Mouse (Mus musculus) heart, embryonic 12.5 days (tissue): ENCODE data around the gene Klhl42. TPM values are rescaled to one million over a fixed set of nuclear protein-coding genes. Genes with fewer than 3 reads are reported as not detected.

Experiments
- ATAC-seq: fragments of 200-750 bp; cut with Nextera tagmentation; 2 replicates; pipeline ENCODE4 v1.8.0; 2017; ENCODE audit warnings: moderate TSS enrichment, moderate library complexity; ENCODE audit not compliant: insufficient number of reproducible peaks, low FRiP score
- H3K27ac ChIP-seq: fragments of 300-500 bp; sonication (generic); 2 replicates; pipeline ENCODE4 v1.5.1; 2016; ENCODE audit warnings: mild to moderate bottlenecking, moderate library complexity; ENCODE audit not compliant: poor library complexity, severe bottlenecking
- H3K27me3 ChIP-seq: fragments of 300-500 bp; sonication (generic); replicated peaks from 2 replicates; pipeline ENCODE4 v1.6.1; 2016; ENCODE audit warnings: mild to moderate bottlenecking, moderate library complexity
- H3K36me3 ChIP-seq: fragments of 300-500 bp; sonication (generic); 2 replicates; pipeline ENCODE4 v1.6.1; 2016; ENCODE audit warnings: mild to moderate bottlenecking, moderate library complexity
- H3K4me1 ChIP-seq: fragments of 300-500 bp; sonication (generic); replicated peaks from 2 replicates; pipeline ENCODE4 v1.6.1; 2016; ENCODE audit warnings: mild to moderate bottlenecking
- H3K4me2 ChIP-seq: fragments of 300-500 bp; sonication (generic); 2 replicates; pipeline ENCODE4 v1.6.1; 2016; ENCODE audit warnings: mild to moderate bottlenecking, moderate library complexity
- H3K4me3 ChIP-seq: fragments of 300-500 bp; sonication (generic); 2 replicates; pipeline ENCODE4 v1.5.1; 2016; ENCODE audit warnings: mild to moderate bottlenecking
- H3K9ac ChIP-seq: fragments of 300-500 bp; sonication (generic); 2 replicates; pipeline ENCODE4 v1.6.1; 2016; ENCODE audit warnings: mild to moderate bottlenecking, moderate library complexity
- H3K9me3 ChIP-seq: fragments of 300-500 bp; sonication (generic); replicated peaks from 2 replicates; pipeline ENCODE4 v1.6.1; 2016; ENCODE audit warnings: mild to moderate bottlenecking, moderate library complexity
- WGBS: fragments of 180-500 bp; shearing (Covaris S2); methylation state at CpG from one replicate; pipeline ENCODE4 v1.1.7; 2016; 5-methylcytosine and 5-hydroxymethylcytosine counted together
- polyA plus RNA-seq: library from polyadenylated mRNA; unstranded; fragments of >200 nt; fragmentation: Nextera tagmentation; extraction: Ambion mirVana; gene quantifications from 2 replicates; pipeline ENCODE4 v1.2.1, GENCODE M21; 2016

The Klhl42 gene
- polyA plus RNA-seq, 1 experiment from 2014 or later = 7.9 TPM

DNA sequence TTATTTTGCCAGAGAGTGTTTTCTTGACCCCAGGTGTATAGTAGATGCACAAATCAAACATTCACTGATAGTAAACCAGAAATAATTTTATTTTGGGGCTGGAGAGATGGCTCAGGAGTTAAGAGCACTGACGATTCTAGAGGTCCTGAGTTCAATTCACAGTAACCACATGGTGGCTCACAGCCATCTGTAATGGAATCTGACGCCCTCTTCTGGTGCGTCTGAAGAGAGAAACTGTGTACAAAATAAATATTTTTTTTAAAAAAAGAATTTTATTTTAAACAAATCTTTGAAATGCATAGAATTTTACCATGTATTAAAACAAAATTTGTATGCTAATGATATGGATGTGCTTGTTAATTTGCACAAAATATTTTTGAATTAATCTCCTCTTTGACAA lies 2.7 kb upstream of the Klhl42 start:
- Histone ChIP-seq H3K27me3 (peaks cover 10% of the 10 kb centered on the region; the same call in 1 of the 2 replicates), H3K4me1 (peaks cover 33% of the 10 kb centered on the region), H3K36me3 (0 out of 2 replicates have a peak, but pooled peaks cover 4% of the 10 kb centered on the region), H3K9ac (no peak overlapping the region), H3K9me3 (no peaks in the 10 kb centered on the region), H3K4me2 (no peak overlapping the region), H3K4me3 (no peak overlapping the region), H3K27ac (no peak overlapping the region)
- no peak for ATAC-seq
- WGBS = 70% methylated on average over 3 of the region's 3 CpGs

DNA sequence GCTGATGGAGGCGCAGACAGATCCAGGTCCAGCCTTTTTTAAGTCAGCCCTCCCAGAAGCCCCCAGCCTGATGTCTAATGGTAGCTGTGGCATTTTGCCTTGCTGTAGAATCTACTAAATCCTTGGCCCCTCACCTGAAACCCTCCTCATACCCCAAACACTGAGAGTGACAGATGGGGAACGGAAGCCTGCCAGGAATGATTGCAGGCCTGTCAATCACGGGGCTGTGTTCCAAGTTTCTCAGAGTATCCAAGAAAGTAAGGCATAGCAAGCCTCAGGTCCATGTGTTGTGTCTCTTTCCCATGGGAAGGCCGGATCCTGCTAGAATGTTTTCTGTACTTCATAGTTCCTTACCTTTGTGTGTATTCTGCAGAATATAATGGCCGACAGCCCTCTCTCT lies 988 bp upstream of the Klhl42 start:
- H3K36me3 ChIP-seq = peaks cover 12% of the 10 kb centered on the region
- peaks cover 10% of the 10 kb centered on the region; the same call in 1 of the 2 replicates for H3K27me3 ChIP-seq
- peak overlapping the region; percentile 81; the same call in 1 of the 2 replicates for H3K4me3 ChIP-seq
- ATAC-seq = no peak
- H3K9ac ChIP-seq = no peak overlapping the region
- peak overlapping the region; percentile 98 for H3K4me2 ChIP-seq
- 69% methylated on average over 5 of the region's 5 CpGs for WGBS
- no peaks in the 10 kb centered on the region for H3K9me3 ChIP-seq
- H3K4me1 ChIP-seq = peaks cover 39% of the 10 kb centered on the region
- H3K27ac ChIP-seq = no peak overlapping the region

DNA sequence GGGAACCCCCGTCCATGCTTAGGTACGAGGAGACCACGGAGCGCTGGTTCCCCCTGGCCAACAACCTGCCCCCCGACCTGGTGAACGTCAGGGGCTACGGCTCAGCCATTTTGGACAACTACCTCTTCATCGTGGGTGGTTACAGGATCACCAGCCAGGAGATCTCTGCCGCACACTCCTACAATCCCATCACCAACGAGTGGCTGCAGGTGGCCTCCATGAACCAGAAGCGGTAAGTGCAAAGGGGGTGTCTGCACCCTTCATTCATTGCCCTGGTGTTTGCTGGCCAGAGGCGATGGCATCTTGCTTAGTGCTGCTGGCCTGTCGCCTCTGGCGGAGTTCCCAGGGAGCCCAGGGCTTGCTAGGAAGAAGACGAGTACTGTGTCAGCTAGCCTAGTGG lies 957 bp downstream of the Klhl42 start:
- H3K9me3 ChIP-seq = no peaks in the 10 kb centered on the region
- WGBS = 2% methylated on average over 15 of the region's 15 CpGs

DNA sequence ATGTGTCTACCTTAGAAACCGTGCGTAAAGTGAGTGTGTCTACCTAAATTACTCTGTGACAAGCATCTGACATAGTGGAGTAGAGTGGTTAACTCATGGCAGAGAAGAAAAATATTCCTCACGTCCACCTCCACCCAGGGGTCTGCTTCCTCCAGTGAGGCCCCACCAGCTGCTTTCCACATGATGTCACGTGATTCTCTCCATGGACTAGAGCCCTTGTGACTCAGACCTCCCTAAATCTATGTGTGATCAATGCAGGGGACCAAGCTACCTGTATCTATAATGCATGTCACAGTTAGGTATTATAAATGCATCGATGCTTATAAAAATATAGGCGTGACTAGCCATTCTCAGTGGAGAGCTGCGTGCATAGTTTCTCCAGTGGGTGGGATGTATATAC lies 3.6 kb downstream of the Klhl42 start:
- ATAC-seq = no peak
- Histone ChIP-seq H3K4me3 (no peak overlapping the region), H3K4me2 (no peak overlapping the region), H3K27ac (no peak overlapping the region), H3K9me3 (no peaks in the 10 kb centered on the region), H3K36me3 (peaks cover 22% of the 10 kb centered on the region), H3K9ac (no peak overlapping the region), H3K27me3 (0 out of 2 replicates have a peak, but pooled peaks cover 7% of the 10 kb centered on the region), H3K4me1 (peaks cover 49% of the 10 kb centered on the region)
- 82% methylated on average over 7 of the region's 7 CpGs for WGBS

More for the DNA sequence above, 957 bp downstream of the Klhl42 start:
- Histone ChIP-seq H3K36me3 (peaks cover 22% of the 10 kb centered on the region), H3K4me3 (peak overlapping the region; percentile 81), H3K27ac (peak overlapping the region; percentile 72; the same call in 1 of the 2 replicates), H3K4me2 (peak overlapping the region; percentile 98), H3K9ac (peak overlapping the region; percentile 91), H3K27me3 (peaks cover 10% of the 10 kb centered on the region; the same call in 1 of the 2 replicates), H3K4me1 (peaks cover 30% of the 10 kb centered on the region)
- ATAC-seq = 0 out of 2 replicates have a peak, but pooled peaks have one; percentile 18

DNA sequence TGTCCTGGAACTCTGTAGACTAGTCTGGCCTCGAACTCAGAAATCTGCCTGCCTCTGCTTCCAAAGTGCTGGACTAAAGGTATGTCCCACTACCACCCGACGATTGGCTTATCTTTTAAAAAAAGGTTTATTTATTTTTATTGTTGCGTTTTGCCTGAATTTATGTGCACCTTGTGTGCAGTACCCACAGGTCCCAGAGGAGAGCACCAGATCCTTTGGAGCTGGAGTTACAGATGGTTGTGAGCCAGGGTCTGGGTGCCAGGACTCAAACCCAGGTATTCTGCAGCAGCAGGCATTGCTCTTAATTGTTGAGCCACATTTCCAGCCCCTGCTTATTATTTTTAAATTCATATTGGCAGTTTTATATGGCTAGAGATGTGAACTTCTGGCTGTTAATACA lies 4.9 kb downstream of the Klhl42 start:
- ATAC-seq = no peak
- Histone ChIP-seq H3K36me3 (peaks cover 22% of the 10 kb centered on the region), H3K9me3 (no peaks in the 10 kb centered on the region), H3K4me3 (no peak overlapping the region), H3K9ac (no peak overlapping the region), H3K27me3 (no peaks in the 10 kb centered on the region), H3K27ac (no peak overlapping the region), H3K4me2 (no peak overlapping the region), H3K4me1 (peaks cover 51% of the 10 kb centered on the region)
- WGBS = 91% methylated on average over 4 of the region's 4 CpGs

DNA sequence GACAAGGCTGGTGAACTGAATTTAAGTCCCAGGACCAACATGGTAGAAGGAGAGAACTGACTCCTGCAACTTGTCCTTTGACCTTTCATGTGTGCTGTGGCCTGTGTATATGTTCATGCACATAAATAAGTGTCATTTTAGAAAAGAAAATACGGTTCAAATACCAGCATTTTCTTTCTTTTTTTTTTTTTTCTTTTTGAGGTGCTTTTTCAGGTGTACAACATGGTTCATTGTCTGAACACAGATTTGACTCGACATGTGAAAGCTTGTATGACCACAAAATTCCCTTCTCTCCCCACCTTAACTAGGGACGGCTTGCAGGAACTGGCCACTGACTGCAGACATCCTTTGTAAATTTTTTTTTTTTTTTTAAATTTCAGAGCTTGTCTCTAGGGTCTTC lies 5.8 kb downstream of the Klhl42 start:
- no peaks in the 10 kb centered on the region for H3K27me3 ChIP-seq
- H3K9me3 ChIP-seq = no peaks in the 10 kb centered on the region
- no peak overlapping the region for H3K4me3 ChIP-seq
- no peak overlapping the region for H3K9ac ChIP-seq
- H3K4me1 ChIP-seq = peaks cover 54% of the 10 kb centered on the region
- H3K27ac ChIP-seq = no peak overlapping the region
- WGBS = 76% methylated on average over 3 of the region's 3 CpGs
- no peak overlapping the region for H3K4me2 ChIP-seq
- ATAC-seq = no peak
- peaks cover 25% of the 10 kb centered on the region for H3K36me3 ChIP-seq

DNA sequence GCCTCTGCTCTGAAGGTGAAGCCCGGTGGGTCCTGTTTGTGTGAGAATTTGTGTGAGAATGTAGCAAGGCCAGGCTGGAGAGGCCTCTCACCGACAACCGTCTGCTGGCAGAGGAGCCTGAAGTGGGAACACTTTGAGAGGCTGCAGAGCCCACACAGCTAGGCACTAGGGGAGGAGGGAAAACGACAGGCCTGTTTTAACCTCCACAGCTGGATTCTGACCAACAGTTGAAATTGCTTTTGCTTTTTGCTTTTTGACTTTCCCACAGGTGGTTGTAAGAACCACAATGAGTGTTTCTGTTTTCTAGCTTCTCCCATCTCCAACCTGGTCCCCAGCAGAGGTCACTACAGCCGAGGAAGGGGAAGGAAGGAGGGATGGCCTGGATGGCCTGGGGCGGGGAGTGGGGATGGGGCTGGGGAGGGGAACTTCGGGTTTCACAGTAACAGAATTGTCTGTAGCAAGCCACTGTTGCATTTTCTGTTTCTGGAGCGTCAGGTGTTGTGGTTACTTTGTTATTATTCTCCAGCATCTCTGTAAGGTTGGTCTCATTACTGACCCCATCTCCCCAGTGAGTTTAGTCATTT lies 6.3 kb downstream of the Klhl42 start:
- peaks cover 50% of the 10 kb centered on the region for H3K4me1 ChIP-seq
- peaks cover 25% of the 10 kb centered on the region for H3K36me3 ChIP-seq
- no peak overlapping the region for H3K4me2 ChIP-seq
- H3K4me3 ChIP-seq = no peak overlapping the region
- no peak for ATAC-seq
- H3K9ac ChIP-seq = no peak overlapping the region
- no peak overlapping the region for H3K27ac ChIP-seq
- WGBS = 45% methylated on average over 8 of the region's 8 CpGs
- H3K27me3 ChIP-seq = no peaks in the 10 kb centered on the region
- H3K9me3 ChIP-seq = no peaks in the 10 kb centered on the region

DNA sequence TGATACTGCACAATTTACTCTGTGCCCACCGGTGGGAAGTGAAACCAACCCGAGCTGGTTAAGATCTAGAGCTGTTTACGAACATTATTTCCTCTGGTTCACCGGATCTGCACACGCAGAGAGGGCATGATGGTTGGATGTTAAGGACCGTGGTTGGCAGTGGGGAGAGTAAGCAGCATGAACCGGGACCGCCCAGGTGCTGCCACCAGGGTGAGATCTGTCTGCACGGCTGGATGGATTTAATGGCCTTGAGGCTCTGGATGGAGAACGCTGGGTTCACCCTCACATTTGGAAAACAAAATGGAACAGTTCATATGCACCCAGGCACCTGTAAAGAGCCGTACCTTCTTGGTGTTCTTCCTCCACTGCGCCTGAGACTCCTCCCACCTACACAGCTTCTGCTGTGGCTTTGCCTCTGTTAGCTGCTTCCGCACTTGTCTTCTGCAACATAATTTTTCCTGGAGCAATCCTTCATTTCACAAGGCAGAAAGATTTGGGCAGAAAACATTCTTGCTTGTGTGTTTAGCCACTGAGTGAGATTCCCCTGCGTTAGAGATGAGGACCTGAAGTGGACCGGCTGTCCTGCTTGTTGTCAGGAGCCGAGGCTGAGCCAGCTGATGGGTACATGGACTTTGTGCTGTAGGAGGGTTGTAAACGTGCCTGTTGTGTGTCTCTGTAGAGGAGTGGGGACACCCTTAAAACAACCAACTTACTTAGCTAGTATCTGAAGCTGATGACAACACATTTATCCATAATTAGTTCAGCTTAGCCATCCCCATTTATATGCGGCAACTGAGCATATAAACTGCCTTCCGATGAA lies 8.5 kb downstream of the Klhl42 start:
- ATAC-seq = no peak
- H3K9me3 ChIP-seq = no peaks in the 10 kb centered on the region
- peaks cover 28% of the 10 kb centered on the region for H3K36me3 ChIP-seq
- no peaks in the 10 kb centered on the region for H3K27me3 ChIP-seq
- H3K4me1 ChIP-seq = peaks cover 33% of the 10 kb centered on the region
- WGBS = 81% methylated on average over 19 of the region's 19 CpGs
- H3K27ac ChIP-seq = no peak overlapping the region
- H3K9ac ChIP-seq = no peak overlapping the region
- H3K4me2 ChIP-seq = no peak overlapping the region
- H3K4me3 ChIP-seq = no peak overlapping the region

DNA sequence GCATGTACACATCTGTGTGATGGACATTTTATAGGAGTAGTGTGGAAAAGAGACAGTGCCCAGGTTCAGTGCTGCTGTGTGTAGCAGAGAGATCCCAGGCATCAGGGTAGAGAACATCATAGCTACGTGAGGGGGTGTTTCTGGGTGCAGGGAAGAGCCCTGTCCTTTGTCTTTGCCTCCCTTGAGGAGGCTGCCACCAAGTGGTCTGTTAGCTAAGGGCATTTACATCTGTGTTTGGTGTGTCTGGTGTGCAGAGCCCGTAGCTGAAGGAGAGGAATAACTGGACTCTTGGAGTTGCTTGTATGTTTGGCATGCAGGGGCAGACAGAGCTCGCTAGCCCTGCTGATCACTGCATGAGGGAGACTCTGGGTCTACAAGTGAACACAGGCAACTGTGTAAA lies 11.1 kb downstream of the Klhl42 start:
- Histone ChIP-seq H3K27ac (no peak overlapping the region), H3K4me3 (no peak overlapping the region), H3K9me3 (no peaks in the 10 kb centered on the region), H3K9ac (no peak overlapping the region), H3K4me1 (peaks cover 29% of the 10 kb centered on the region), H3K27me3 (no peaks in the 10 kb centered on the region), H3K36me3 (peaks cover 28% of the 10 kb centered on the region), H3K4me2 (no peak overlapping the region)
- WGBS = 90% methylated on average over 3 of the region's 3 CpGs
- ATAC-seq = no peak

DNA sequence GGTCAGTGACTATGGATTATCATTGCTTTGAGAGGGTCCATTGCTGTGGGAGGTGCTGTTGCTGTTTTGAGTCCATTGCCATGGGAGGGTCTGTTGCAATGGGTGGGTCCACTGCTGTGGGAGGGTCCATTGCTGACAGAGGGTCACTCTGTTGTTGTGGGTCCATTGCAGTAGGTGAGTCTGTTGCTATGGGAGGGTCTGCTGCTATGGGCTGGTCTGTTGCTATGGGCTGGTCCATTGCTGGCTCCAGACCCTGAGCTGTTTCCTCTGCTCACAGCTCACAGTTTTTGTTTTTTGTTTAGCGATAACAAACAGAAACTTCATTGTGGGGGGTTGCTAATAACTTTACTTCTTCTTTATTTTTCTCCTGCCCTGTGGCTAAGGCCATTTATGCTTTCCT lies 14.3 kb downstream of the Klhl42 start:
- H3K9me3 ChIP-seq = no peaks in the 10 kb centered on the region
- H3K4me1 ChIP-seq = peaks cover 19% of the 10 kb centered on the region
- 86% methylated on average over 1 of the region's 1 CpGs for WGBS
- no peak overlapping the region for H3K4me2 ChIP-seq
- H3K27me3 ChIP-seq = no peaks in the 10 kb centered on the region
- no peak for ATAC-seq
- no peak overlapping the region for H3K27ac ChIP-seq
- H3K4me3 ChIP-seq = no peak overlapping the region
- peaks cover 46% of the 10 kb centered on the region for H3K36me3 ChIP-seq
- no peak overlapping the region for H3K9ac ChIP-seq

DNA sequence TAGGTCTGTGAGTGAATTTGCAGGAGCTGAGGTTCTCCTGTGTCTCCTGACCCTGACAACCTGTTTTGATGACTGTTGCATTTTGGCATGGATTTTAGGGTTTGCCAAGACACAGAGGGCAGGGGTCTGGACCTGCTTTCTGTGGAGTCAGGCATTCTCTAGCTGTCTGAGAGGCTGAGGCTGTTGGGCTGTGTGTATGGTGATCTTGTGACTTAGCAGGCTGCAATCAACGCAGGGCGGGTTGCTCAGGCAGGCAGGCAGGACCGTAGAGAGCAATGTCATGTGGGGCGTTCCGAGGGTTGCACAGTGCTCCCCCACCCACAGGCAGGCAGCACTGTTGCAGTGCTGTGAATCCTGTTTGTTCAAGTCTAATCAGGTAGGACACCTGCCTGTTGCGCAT lies 15.5 kb downstream of the Klhl42 start:
- no peak for ATAC-seq
- Histone ChIP-seq H3K27me3 (no peaks in the 10 kb centered on the region), H3K9ac (no peak overlapping the region), H3K4me1 (peaks cover 18% of the 10 kb centered on the region), H3K4me3 (no peak overlapping the region), H3K36me3 (peaks cover 48% of the 10 kb centered on the region), H3K9me3 (no peaks in the 10 kb centered on the region), H3K27ac (no peak overlapping the region), H3K4me2 (no peak overlapping the region)
- 76% methylated on average over 6 of the region's 6 CpGs for WGBS
